Mouse (Mus musculus) cerebellum, adult 11 months (tissue): Measurements from ENCODE around the gene Sh2d2a.
A peak's percentile ranks its signal among the peaks of the same experiment; 100 is the strongest.
"Not testable (repeated sequence)": the region's sequence is repeated elsewhere in the genome, so short reads cannot be mapped to it uniquely, and the experiment has no call there.

ENCODE experiments used
- DNase-seq: peaks from one replicate; pipeline ENCODE4 v3.0.0; 2022

Gene Sh2d2a

DNA sequence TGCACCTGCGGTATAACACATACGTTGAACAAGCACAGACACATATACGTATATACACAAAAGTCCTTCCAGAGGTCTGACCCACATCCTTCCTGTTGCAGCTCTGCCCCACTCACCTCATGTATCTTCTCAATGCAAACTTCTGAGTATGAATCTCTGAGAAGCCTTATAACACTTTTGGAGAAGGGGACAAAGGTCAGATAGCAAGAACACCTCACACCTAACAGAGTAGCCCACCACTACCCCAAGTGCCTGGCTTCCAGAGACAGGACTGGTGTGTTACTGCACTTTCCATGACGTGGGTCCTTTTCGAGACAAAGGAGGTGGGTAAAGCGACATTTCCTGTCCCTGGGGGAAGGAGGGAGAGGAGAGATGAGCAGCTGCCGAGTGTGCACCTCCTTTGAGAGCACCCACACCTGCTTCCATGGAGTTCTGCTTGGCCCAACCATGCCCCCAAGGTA lies at the start of gene Sh2d2a:
Sh2d2a (plus strand) TSS at position 106 of the 461 bp plus-strand sequence.
- no peak for DNase-seq

DNA sequence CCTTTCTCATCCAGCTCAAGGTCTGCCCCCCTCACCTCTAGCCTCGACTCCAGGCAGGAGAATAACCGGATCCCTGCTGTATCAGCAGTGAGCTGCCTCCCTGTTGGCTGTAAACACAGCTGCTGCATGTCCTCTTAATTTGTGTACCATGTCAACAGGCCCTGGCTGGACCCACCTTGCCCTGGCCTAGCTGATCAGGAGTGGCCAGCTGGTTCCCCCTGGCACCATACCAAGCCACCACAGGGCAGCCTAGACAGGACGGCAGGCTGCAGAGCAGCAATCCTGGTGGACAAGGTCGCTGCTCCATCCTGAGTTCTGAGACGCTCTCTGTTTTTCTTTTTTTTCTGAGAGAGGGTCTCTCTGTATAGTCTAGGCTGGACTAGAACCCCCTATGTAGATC lies 44.9 kb upstream of the Sh2d2a start:
- DNase-seq: peak; percentile 21

DNA sequence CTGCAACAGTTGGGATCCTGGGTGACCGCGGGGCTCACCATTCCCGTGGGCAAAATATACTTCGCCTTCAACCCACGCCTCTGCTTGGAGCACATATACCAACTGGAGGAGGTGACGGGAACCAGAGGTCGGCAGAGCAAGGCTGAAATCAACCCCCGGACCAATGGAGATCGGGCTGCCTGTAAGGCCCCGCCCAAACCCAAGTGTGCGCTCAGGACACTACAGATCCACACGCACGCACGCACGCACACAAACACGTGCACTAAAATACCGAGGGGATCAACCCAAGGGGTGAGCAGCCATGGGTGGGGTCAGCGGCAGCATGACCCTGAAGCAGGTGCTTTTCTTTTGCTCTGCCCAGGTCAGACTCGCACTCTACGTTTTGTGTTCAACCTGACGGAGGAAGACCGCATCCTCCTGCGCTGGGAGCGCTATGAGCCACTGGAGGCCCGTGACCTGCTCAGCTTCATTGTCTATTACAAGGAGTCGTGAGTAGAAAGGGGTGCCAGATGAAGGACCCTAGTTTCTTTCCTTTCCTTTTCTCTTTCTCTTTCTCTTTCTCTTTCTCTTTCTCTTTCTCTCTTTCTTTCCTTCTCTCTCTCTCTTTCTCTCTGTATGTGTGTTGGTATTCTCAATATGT lies 42.4 kb upstream of the Sh2d2a start:
- DNase-seq: no peak

DNA sequence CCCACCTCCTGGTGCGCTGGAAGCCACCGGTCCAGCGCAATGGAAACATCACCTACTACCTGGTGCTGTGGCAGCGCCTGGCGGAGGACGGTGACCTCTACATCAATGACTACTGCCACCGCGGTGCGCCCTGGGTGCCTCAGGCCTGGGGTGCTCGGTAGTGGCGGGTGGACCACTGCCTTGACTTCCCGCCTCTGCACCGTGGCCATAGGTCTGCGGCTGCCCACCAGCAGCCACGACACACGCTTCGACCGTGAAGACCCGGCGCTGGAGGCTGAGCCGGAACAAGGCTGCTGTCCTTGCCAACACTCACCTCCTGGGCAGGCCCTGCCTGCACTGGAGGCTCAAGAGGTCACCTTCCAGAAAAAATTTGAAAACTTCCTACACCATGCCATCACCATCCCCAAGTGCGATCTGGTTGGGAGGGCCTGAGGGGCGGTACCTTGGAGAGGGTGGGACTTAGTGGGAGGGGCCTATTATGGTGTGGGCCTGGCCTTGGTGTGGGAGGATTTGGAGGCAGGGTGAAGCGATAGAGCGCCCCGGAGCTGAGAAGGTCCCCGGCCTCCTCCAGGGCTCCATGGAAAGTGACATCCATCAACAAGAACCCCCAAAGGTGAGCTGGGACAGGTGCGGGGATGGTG lies 37.1 kb upstream of the Sh2d2a start:
- DNase-seq: no peak

DNA sequence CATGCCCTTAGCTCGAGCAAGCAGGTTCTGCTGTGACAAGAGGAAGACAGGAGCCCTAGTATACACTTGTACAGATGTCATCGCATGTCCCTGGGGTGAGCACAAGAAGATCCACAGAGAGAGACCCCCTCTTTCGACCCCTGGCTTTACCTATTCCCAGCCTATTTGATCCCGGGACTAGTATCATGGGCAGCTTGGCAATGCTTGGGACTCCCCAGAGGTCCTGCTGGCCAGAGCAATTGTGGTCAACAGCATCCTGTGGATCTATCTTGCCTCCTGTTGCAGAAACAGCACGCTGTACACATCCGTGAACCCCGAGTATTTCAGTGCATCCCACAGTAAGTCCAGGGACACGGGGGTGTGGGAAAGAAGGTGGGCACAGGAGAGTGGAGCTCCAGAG lies 35.3 kb upstream of the Sh2d2a start:
- DNase-seq: no peak

DNA sequence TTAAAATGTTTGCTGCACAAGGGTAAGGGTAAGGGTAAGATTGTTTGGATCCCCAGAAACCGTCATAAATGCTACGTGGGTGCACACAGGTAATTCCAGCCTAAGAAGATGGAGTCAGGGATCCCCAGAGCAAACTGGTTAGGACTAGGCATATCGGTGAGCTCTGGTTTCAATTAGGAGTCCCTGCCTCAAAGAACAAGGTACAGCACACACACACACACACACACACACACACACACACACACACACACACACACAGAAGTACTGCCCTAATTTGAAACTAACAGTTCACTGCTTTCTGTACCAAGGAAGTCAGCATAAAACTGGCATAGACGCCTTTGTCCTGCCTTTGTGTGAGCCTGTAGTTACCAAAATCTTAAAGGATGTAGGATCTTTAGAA lies 34.1 kb upstream of the Sh2d2a start:
- DNase-seq: no peak

DNA sequence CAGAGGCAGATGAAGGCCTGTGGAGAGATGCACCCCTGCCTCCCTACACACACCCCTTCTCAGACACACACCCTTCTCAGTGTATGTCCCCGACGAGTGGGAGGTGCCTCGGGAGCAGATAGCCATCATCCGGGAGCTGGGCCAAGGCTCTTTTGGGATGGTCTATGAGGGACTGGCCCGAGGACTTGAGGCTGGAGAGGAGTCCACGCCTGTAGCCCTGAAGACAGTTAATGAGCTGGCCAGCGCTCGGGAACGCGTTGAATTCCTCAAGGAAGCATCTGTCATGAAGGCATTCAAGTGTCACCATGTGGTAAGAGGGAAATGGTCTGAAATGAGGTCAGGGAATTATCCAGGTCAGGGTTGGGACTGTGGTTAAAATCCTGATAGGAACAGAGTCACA lies 33.7 kb upstream of the Sh2d2a start:
- no peak for DNase-seq

DNA sequence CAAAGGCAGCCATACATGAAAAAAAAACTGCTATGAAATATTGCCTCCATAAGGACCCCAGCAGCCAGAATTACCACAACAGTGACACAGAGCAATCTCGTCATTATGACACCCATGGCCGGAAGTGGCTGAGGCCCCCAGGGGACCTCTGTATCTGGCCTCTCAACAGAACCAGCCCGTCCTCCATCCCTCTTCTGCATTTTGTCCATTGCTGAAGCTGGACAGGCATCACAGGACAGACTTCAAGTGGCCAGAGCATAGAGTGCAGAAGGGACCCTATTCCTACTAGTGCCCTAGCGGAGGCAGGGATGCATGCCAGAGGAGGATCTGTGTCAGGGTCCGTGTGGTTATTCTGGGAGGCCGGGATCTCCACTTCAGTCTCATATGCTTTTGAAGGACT lies 30.4 kb upstream of the Sh2d2a start:
- DNase-seq: no peak

DNA sequence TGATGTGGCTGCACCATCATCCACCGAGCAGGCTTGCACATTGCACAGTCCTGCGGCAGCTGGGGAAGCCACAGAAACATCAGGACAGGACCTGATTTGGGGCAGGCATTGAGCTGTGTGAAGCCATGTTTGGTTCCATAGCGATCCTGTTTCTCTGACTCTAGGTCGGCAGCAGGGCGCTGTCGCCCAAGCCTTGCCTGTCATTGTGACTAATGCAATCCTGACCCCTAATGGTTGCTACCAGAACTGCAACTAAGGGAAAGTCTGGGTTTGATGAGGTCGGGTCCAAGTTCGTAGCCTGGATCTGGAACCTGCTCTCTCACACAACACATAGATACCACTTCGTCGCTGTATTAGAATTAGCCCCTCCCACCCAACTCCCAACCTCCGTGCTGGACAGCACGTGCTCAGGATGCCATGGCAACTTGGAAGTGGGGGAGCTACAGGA lies 29.9 kb upstream of the Sh2d2a start:
- DNase-seq: peak; percentile 53

DNA sequence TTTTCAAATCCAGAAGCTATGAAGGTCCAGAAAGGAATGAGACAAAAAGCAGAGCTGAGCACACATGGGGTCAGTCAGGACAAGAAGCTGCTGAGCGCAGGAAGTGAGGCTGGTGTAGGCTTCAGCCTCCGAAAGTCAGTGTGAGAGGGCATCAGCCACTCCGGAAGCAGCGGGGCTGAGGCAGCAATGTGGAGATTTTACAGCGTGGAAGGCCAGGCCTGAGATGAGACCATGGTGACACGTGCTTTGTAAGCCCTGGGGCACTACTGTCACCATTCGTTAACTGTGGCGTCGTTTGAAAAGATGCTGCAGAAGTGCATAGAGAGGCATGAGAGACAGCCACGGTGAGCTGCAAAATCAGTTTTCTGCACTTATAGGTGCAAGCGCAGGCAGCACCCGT lies 28.3 kb upstream of the Sh2d2a start:
- DNase-seq: no peak

DNA sequence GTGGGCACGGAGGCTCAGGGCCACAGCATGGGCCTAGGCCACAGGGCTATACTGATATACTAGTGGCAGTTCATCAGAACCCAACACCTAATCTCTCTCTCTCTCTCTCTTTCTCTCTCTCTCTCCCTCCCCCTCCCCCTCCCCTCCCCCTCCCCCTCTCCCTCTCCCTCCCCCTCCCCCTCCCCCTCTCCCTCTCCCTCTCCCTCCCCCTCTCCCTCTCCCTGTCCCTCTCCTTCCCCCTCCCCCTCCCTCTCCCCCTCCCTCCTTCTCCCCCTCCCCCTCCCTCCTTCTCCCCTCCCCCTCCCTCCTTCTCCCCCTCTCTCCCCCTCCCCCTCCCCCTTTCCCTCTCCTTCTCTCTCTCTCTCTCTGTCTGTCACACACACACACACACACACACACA lies 22.3 kb upstream of the Sh2d2a start, which contains the start of gene Pear1:
Pear1 (minus strand) TSS at position 101 of the 400 bp plus-strand sequence.
- DNase-seq: not testable (repeated sequence)

DNA sequence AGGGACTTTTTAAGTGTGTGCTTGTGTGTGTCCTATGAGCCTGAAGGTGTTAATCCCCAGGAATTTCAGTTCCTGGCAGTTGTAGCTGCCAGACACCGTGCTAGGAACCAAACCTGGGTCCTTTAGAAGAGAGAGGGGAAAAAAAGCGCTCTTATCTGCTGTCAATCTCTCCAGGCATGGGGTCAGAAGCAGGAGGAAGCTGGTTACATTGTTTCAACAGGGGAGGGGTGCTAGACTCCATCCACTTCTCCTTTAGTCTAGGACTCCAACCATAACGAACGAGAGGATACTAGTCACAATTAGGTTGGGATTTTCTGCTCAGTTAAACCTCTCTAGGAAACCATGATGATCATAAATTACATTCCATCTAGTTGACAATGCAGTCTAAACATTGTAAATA lies 18.1 kb upstream of the Sh2d2a start:
- DNase-seq: no peak

DNA sequence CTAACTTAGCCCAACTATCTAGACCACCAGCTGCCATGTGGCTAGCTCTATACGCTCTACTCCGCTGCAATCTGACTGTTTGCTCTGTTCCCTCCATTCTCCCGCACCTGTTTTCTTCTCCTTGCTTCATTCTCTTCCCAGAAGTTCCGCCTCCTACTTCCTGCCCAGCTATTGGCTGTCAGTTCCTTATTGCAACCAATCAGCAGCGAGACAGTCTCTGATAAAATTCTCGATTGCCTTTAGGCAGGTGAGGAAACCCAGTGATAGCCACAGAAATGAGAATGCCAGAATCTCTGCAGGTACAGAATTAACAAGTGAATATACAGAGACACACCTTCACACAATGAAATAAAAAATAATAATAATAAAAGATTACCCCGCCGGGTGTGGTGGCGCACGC lies 17.5 kb upstream of the Sh2d2a start:
- no peak for DNase-seq

DNA sequence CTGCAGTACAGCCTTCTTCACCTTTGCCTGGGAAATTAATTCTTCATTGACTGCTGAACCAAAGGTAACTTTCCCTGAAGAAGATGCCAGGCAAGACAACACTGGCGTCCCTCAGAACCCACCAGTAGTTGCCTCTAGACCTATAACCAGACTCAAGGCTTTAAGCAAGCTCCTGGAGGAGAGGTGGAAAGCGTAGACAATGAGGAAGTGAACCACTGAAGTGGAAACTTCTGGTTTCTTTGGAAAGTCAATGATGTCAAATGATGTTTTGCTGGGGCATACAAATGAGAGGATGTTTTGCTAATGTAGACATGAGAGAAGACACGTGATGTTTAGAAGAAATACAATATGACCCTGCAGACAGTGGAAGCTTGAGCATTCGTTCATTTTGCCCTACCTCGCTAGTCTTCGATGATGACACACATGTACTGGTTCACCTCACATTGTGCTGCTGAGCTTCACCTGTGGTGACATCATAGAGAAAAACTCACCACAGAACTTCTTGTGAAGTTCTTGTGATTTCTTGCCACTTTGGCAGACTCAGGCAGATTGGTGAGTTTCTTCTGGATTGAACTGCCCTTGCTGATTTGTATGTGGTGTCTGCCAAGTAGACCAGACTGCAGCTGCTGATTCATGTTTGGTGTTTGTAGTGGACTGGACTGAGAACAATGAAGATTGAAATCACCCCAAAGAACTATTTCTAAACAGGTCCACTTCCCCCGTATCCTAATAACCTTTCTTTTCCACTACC lies 14.3 kb upstream of the Sh2d2a start:
- no peak for DNase-seq

DNA sequence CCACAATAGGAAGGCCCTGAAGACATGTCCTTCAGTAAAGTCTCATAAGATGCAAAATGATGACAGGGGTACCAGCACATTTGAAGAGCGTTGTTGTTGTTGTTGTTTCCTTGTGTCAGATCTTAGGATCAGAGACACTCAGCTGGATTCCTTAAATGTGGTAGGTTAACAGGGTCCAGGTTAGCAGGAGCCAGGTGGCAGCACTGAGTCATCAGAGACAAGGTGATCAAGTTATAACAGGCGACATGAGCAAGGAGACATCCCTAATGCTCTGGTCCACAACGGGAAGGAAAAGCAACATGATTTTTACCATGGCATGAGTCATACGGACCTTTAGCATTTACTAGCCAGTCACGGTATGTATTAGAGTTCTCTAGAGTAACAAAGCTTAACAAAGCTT lies 13.1 kb upstream of the Sh2d2a start:
- DNase-seq: no peak

DNA sequence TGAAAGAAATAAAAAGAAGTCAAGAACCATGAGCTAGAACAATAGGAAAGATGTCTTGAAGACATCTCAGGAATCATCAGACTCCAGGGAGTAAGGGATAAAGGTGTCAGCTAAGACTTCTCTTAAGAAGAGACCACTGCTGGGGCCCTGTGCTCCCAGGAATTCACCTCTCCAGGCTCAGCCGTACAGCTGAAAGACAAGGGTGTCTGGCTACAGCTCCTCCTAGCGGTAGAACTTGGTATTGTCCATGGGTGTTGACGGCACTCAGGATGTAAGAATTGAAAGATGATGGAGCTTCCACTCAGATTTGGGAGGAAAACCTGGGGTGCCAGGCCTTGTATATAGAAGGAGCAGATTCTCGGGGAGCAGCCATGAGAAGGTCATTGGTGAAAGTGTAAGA lies 7.9 kb upstream of the Sh2d2a start:
- DNase-seq: peak; percentile 50

DNA sequence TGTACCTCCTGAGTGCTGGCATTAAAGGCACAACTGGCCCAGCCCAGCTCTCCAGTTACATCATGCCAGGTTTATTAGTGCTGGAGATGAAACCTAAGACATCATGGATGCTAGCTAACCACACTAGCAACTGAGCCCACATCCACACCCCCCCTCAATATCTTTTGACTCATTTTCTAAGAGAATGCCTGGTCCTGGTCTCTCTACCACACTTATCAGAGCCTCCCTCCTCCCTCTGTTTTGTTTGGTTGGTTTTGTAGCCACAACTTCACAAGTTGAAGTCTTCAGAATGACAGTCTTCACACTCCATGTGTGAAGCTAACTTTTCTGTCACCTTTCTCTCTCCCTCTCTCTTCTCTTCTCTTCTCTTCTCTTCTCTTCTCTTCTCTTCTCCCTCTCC lies 5.7 kb upstream of the Sh2d2a start:
- DNase-seq: no peak

DNA sequence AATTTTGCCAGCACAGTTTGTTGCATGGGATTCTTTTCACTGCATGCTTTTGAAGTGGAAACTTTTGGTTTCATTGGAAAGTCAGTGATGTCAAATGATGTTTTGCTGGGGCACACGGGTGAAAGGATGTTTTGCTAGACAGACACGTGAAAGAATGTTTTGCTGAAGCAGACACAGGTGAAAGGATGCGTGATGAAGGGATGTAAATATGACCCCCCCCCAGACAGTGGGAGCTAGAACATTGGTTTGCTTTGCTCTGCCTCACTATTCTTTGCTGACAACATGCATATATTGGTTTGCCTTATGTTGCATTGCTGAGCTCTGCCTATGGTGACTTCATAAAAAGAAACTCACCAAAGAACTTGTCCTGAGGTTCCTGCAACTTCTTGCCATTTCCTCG lies 1.6 kb upstream of the Sh2d2a start:
- no peak for DNase-seq

DNA sequence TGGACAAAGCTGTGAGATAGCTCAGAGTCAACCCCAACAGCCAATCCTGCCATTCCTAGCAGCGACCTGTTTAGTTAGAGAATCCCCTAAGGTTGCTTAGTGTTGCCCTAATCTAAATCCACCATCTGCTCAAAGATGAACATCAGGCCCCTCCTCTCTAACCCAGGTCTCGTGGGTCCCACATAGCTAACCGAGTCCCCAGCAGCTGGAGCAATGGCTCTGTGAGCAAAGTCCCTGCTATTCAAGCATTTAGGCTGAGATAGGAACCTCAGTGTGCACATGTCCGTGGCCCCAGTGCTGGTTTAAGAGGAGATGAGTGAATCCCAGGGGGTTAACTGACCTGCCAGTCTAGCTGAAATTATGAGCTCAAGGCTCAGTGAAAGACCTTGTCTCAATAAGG lies 369 bp upstream of the Sh2d2a start:
- no peak for DNase-seq

DNA sequence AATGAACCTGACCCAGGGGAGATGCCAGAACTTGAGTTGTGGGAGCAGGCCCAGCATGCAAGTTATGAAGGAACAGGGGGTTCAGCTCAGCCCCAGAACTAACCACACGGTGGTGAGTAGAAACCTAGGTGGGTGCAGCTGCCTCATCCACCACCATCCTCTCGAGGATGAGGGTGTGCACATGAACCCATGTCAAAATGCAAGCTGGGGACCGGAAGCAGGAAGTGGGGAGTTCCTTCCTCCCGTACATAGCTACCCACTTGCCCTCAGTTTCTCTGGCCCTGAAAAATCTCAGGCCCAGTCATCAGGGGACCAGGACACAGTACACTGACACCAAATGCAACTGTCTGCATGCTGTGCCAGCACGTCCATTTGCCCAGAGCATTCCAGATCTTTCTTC lies 1.1 kb downstream of the Sh2d2a start:
- DNase-seq: no peak

DNA sequence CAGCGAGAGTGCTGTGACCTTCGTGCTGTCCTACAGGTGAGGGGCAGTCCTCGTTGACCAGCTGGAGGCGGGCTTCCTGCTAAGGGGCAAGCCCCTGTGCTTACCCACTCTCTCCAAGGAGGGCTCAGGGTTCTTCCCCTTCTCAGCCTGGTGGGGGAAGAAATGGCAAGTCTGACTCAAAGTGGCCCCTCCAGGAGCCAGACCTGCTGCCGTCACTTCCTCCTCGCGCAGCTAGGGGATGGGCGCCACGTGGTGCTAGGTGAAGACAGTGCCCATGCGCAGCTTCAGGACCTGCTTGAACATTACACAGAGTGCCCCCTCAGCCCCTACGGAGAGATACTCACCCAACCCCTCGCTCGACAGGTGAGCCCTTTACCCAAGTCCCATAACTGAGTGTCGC lies 2.6 kb downstream of the Sh2d2a start:
- DNase-seq: no peak

DNA sequence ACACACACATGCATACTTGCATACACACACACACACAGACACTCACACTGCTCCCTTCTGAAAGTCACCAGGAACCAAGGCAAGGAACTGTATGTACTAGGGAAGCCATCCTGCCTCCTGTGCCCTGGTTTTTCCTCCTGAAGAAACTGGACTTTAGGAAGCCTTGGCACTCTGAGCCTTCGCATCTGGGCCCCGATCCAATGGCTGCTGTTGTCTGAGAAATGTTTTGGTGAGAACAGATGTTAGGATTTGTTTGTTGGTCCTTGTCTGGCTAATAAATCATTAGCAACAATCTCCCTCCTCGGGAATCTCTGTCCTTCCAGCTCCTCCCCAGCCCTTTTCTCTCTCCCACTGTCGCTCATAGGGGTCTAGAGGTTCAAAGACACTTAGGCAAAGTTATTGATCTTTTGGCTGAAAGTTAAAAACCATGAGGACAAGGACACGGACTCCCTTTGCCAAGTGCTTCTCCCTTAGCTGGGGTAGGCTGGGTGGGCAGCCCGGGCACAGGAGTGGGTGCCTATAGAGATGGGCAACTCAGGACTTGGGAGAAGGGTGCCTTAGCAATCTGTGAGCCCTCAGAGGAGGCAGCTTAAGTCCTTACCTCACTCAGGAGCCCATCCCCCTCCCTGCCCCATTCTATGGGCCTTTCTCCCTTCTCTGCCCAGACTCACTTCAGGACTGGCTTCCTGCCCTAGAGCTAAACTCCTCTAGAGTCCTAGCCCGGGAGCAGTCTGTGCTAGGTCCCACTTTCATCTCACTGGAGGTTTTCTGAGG lies 8.4 kb downstream of the Sh2d2a start:
- DNase-seq: no peak

DNA sequence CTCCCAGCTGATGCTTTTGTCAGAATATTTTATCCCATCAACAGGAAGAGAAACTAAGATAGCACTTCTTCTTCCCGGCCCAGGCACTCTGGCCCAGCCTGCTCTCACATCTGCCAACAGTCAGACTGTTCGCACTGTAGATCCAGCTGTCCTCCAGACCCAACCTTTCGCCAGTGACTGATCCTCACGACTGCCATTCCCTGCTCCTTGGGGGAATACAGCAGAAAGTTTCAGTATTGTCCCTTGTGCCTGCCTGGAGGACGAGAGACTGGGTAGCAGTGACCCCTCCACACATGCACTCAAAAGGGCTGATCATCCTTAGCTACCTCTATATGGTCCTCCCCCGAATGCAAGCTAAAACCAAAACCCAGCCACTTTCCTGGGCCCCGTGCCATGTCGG lies 9.4 kb downstream of the Sh2d2a start:
- no peak for DNase-seq
